Mouse (Mus musculus) ovary, postnatal 36 days (tissue): ENCODE results near the gene Chrm5.
"Not testable (repeated sequence)": the region's sequence is repeated elsewhere in the genome, so short reads cannot be mapped to it uniquely, and the experiment has no call there.

Experiments
- DNase-seq: peaks from one replicate; pipeline ENCODE4 v3.0.0; 2022; ENCODE audit warnings: low spot score, mixed read lengths

Gene Chrm5

DNA sequence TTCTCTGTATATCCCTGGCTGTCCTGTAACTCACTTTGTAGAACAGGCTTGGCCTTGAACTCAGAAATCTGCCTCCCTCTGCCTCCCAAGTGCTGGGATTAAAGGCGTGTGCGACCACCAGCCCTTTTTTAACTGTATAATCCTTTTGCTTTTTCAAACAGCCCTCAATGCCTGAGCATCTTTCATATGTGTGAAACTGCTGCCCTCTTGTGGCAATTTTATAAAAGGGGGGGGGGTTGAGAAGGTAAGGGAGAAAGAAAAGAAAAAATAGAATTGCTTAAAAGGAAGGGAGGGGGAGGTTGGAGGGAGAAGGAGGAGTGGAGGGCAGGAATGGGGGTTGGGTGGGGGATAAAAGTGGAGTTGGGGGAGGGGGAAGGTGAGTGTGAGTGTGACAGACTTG is 995 bp upstream of the Chrm5 start:
- no peak for DNase-seq

DNA sequence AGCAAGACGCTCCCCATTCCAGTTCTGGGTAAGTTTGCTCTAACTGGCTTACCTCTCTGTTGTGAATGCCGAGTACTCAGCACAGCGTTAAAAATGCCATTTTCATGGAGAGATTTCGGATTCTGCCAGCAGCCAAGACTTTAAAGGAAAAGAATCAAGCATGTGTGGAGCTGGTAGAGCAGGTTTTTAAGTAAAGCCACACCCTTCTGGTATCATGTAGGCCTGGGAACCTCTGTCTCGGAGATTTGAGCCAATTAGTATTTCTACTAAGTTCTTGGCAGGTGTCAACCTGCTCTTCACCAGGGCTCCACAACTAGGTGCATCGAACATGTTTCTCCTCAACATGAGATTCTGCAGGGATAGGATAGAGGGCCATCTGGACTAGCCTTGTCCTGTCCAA is 4.0 kb downstream of the Chrm5 start:
- DNase-seq, result no peak

DNA sequence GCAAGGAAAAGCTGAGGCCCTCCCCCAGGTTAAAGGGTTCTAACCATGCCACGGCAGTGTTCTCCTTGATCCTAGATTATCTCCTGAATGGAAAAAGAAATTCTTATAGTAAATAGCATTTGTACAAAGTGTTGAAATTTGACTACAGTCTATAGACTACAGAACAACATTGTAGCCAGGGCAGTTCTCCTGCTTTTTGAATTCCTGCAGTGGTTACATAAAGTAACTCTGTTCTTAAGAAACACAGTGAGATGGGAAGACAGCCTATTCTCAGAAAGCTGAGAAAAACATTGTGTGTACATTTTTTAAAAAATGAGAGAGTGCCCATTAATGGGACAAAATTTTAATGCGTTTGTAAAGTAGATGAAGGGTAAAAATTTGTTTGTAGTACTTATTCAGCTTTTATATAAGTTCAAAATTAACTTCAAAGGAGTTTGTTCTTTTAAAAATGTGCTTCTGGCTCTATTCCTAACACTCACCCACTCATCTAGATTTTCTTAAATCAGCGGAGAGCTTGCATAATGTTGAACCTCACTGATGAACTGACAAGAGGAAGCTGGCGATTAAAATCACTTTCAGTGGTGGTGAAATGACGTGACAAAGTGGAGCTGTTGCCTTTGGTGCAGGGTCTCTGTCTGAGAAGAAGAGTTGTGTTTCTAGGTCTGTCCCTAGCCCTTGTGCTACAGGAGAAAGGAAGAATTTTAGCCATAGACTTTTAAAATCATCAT is 5.4 kb downstream of the Chrm5 start:
- no peak for DNase-seq

DNA sequence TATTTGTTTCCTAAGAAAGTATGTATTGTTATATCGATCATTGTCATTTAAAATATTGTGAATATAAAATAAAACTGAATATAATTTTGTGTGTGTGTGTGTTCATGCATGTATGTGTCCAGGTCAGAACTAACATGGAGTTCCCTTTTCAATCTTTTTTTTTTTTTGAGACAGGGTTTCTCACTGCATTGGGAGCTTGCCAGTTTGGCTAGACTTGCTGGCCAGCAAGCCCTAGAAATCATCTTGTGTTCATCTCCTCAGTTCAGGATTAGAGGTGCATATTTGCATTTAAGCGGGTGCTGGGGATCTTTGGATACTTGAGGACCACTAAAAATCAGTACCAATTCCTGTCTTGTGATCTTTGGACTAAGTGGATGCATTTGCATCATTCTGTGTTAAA is 8.5 kb downstream of the Chrm5 start:
- no peak for DNase-seq

DNA sequence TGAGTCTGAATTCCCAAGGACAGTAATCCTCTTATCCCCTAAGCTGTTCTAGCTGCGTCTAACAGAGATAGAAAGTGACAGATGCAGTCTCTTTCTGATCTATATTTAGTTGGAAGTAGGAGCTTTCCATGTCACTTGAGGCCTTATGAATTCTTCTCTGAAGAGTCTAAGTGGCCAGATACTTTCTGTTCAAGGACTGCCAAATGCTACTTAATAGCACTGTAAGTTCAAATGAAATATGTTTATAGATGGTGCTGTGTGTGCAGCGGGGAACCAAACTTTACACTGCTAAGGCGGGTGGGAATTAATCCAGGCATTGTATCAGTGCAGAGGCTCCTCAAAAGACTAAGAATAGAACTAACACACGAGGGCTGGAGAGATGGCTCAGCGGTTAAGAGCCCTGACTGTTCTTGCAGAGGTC is 9.6 kb downstream of the Chrm5 start:
- no peak for DNase-seq

GRCm38 (mm10) chr2:112469542-112469941 is 11.0 kb downstream of the Chrm5 start:
- no peak for DNase-seq

DNA sequence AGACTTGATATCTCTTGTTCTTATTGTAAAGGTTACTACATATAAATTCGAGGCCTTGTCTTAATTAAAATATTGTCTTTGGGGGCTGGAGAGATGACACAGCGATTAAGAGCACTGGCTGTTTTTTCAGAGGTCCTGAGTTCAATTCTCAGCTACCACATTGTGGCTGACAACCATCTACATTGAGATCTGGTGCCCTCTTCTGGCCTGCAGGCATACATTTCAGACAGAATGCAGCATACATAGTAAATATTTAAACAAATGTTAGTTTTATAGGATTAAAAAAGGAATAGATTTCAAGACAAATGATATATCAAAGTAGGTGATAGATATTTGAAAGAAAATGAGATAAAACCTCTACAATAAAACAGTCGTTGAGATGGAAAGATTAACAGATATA is 20.0 kb downstream of the Chrm5 start:
- no peak for DNase-seq

- DNase-seq, result peak; percentile 98
These were observed 25.6 kb downstream of the Chrm5 start, which contains the start of gene Emc7 for GRCm38 (mm10) chr2:112454862-112455564. Gene Emc7 (plus strand): TSS chr2:112454997.

GRCm38 (mm10) chr2:112454125-112454861 is 26.3 kb downstream of the Chrm5 start:
- no peak for DNase-seq

DNA sequence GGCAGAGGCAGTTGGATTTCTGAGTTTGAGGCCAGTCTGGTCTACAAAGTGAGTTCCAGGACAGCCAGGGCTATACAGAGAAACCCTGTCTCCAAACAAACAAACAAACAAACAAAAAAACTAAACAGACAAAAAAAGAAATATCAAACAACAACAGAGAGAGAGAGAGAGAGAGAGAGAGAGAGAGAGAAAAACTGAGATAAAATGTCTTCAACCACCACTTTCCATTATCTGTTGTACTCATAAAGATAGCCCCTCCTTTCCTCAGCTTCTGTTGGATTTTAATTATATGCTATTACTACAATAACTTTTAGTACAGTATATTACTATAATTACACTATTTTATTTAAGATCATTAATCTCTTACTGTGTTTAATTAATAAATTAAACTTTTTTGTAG is 28.1 kb downstream of the Chrm5 start:
- DNase-seq, result not testable (repeated sequence)

DNA sequence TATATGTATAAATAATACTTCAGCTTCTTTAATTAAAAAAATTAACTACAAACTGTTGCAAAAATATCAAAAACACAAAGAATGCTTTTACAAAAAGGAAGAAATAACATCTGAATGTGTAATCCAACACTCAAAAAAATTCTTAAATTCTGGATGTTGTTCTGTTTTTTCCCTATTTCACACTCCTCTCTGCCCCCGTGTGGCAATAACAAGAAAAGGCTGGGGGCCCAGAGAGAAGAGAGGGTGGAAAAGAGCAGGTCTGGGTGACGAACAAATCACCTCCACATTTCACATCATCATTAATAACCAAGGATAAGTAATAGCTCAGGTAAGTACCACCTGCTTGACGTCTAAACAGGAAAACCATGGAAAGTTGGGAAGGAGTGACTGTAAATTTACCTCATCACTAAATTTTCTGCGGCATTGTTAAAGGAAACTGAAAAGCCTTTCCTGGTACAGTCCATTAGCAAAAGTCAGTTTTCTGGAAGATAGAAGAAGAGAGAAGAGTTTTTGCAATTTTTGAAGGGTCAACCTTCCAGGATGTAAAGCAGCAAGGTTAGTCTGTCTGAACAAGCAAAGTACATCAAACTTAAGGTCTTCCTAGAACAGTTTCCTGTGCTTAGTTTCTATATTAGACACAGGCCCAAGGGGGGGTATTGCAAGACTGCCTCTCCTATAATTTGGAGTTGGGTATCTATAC is 30.8 kb downstream of the Chrm5 start:
- peak; percentile 5 for DNase-seq

DNA sequence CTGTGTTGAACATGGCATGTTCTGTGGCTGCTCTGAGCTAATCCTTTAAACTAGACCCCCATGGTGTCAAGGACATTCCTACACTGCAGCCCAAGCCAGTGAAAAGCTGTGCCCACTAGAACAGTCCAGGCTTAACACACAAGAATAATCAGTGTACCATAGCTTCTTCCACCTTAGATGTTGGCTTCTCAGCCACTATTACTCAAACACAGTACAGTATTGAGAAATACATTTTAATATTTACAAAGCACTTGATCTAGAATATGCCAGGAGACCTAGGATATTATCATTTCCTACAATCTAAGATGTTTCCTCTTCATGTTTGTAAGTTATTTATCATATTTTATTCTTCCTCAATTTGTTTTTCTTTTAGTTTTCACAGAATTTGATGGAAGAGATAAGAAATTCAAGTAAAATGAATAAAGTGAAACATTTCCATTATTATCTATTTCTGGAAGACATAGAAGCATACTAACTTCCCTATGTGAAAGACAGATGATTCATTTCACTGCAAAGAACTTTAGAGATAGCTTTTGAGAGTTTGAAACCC is 32.0 kb downstream of the Chrm5 start:
- DNase-seq, result no peak

- not testable (repeated sequence) for DNase-seq
These were observed 32.5 kb downstream of the Chrm5 start for GRCm38 (mm10) chr2:112448046-112448445.

GRCm38 (mm10) chr2:112445511-112445910 is 35.1 kb downstream of the Chrm5 start:
- no peak for DNase-seq

- no peak for DNase-seq
These were observed 37.1 kb downstream of the Chrm5 start for GRCm38 (mm10) chr2:112443491-112443890.

DNA sequence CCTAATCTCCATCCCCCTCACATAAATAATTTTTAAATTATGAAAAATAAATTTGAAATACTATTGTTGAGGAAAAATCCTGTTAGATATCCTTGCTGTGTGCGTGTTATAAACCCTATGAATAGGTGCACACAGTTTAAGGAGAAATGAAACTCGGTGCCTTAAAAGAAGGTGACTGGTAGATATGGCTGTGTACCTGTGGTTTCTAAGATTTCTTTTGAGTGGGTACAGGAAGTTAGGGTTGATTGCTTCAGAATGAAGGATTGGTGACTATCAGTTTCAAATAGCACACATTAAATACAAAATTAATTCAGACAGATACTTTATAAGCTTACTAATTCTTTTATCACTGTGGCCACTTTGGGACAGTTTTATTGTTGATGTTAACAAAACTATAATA is 43.0 kb downstream of the Chrm5 start:
- DNase-seq, result no peak

- DNase-seq, result no peak
These were observed 44.3 kb downstream of the Chrm5 start for GRCm38 (mm10) chr2:112436292-112436691.

DNA sequence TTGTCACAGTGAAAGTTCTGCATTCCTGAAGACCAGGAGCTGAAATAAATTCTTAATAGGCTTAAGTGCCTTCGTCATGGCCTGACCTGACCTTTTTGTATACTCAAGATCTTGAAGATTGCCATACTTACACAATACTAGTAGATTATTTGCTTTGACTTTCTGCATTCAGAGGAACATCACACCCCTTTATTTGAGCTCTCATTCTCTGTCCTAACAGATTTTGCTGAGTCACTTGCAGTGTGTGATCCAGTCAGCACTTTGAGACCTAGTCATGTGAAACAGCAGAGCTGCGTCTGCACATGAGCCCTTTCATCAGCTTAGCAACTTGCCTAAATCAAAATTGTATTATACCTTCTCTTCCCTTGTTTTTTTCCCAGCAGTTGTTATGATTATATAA is 47.2 kb downstream of the Chrm5 start:
- no peak for DNase-seq

DNA sequence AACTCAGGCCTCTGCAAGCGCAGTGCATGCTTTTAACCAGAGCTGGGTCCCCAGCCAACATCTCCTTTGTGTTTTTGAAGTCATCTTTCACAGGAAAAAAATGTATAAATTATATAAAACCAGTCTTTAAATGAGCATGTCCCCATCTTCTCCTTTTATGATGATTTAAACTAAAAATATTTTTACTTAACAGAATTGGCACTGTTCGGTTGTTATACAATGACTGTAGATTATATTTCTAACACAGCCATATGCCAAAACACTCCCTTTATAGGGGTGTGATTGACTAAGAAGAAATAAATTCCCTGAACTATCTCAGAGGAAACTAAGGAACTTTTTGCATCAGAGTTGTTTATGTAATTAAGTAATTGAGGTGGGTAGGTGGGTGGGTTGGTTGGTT is 48.0 kb downstream of the Chrm5 start:
- no peak for DNase-seq

DNA sequence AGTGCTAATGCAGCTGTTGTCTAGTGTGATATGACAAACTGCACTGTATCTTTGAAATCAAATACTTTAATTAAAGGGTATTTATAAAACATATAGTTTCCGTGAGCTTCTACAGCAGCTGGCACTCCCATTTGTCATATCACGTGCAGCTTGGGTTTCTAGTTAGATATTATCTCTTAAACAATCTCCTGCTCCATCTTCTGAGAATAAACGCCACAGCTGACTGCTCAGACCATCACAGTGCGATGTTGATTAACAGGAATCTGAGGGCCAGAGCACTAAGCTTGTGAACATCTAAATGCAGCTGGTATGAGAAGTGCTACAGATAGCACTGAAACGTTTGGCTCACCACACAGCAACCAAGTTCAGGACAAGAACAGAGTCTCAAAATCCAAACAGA is 50.2 kb downstream of the Chrm5 start:
- no peak for DNase-seq

DNA sequence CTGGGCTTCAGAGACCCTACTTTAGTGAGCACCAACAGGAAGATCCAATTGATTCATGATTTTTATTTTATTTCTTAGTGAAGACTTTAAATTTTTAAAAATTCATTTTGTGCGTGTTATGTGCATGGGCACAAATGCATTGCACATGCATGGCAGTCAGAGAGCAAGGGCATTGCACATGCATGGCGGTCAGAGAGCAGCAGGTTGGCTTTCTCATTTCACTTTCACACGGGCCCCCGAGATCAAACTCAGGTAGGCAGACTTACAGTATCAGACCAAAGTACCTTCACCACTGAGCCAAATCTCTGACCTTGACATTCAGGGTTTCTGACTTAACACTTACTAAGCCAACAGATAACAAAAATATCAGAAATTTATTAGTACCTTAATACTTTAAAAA is 50.9 kb downstream of the Chrm5 start:
- DNase-seq, result no peak
